Mouse (Mus musculus) thymus, postnatal 10 days (tissue): ENCODE measurements at regions not wholly inside any gene's neighbourhood (a gene's known extent, or its start where the extent isn't known, plus 50 kb on each side); places are given as distances from the start of the nearest gene placed in this dataset.
"Not testable (repeated sequence)": the region's sequence is repeated elsewhere in the genome, so short reads cannot be mapped to it uniquely, and the experiment has no call there.

ENCODE experiments used
- DNase-seq, 2 experiments: peaks; one replicate each; pipeline ENCODE4 v3.0.0; 2021; ENCODE audit warnings: low spot score in 2 of 2

DNA sequence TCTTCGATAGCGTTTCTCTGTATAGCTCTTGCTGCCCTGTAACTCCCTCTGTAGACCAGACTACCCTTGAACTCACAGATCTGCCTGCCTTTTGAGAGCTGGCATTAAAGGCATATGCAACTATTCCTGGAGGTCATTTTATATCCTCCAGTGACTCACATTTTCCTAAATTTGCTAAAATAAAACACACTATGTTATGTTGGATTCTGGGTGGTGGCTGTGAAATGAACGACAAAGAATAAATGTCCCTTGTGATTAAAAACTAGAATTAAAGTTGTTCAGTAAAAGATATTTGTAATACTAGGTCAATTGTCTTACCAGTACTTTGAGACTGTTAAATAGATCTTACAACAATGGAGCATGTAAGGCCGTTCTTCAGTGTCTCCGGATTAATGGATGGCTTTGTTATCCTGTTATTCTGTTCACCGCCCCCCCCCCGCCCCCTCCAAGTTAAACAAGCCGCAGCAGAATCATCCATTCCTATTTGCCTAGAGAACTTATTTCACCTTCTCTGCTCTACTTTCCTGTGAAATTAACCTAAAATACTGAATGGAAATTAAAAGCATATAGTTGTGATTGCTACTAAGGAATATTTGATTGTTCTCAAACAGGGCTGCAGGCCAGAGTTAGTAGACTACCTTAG, 240.4 kb downstream of the Mef2c start:
- no peak for DNase-seq

DNA sequence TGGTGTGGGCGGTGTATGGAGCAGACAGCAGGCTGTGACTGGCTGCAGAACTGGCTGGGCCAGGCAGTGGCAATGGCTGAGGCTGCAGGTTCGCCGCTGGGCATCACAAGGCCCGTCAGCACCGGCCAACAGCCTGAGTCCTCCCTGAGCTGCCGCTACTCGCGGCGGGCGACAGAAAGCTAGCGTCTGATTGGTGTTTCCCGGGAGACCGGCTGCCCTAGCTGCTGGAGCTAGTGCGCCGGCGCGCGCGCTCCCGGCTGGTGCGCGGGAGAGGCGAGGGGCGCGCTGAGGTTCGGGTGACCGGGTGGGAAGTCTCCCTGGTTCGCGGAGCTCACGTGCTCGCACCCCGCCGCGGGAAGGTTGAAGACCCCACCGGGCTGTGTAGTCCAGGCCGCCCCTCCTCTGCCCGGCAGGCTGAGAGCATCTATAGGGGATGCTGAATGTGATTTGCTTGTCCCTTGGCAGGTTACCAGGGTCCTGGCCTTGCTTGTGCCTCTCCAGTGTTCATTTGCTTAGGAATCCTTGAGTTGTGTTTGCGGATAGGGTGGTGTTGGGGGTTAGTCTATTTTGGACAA, 241.2 kb downstream of the Mef2c start:
- no peak for DNase-seq

DNA sequence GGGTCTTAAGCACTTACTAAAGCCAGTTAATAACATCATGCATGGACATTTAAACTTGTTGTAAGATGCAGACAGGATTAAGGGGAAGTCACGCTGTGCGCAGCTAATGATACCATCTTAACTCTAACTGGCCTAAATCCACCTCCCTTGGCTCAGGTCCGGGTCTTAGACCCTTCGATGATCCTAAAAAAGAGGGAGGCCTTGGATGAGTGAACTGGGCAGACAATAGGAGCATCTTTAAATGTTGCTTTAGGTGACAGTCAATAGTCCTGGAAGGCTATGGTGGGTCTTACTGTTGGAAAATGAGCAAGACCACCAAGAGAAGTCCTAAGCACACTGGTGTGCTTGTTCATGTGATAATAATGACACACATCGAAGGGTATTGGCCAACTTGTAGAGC, 242.1 kb downstream of the Mef2c start:
- no peak for DNase-seq

DNA sequence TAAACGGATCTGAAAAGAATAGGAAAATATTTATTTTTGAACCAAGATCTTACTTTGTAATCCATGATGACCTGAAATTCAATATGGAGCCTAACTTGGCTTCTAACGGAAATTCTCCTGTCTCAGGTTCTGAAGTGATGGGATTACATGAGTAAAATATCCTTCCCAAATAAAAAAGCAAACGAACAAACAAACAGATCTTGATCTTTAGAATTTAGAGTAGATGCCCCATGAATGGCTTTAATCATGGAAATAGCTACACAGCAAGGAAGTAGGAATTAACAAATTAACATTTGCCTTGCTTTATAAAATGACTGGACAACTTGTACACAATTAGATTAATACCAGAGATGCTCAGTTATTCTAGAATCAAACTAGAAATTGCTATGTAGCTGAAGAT, 243.8 kb downstream of the Mef2c start:
- no peak for DNase-seq

DNA sequence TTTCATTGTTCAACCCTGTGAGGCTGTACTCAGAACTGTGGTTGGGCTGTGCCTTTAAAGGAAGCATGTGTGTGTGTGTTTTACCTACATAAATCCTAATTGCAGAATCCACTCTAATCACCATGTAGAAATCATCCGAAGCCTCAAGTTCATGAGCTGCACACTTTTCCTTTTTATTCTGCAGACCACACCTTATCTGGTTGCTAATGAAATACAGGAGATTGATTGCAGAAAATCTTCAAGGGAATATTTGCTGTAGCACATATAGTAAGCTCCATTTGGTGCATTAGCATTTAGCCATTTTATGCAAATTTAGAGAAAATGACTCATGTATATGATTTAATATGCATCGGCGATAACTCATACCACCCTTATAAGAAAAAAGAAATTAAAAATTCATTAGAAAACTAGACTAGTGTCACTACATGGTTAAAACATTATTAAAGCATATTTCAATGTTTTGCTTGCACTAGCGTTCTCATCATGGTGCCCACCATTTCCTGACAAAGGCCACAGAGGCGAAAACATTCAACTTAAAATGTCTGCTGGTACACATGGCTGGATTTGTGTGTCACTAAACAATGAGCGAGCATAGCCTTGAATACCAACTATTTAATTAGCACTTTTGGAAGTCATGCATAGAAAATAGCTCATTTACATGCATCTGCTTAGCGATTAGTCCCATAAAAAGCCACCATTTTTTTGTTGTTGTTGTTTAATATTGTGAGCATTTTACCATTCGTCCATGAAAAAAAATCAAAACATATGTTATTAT, 245.7 kb downstream of the Mef2c start:
- DNase-seq = no peak

DNA sequence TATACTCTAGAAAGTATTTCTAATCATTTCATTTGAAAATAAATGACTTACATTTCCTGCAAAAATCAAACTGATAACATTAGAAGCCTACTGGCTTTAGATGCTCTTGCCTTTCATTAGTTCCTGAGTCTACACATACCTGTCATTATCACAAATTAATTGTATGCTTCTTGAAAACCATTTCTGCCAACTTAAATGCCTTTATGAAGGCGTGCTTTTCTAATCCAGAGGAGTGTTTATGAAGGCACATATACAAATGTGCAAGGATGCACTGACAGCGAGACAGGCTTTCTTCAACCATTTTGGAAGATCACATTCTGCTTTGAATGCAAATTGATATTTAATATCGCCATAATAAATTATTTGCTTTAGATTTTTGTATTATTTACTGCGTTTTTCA, 246.6 kb downstream of the Mef2c start:
- DNase-seq = no peak

DNA sequence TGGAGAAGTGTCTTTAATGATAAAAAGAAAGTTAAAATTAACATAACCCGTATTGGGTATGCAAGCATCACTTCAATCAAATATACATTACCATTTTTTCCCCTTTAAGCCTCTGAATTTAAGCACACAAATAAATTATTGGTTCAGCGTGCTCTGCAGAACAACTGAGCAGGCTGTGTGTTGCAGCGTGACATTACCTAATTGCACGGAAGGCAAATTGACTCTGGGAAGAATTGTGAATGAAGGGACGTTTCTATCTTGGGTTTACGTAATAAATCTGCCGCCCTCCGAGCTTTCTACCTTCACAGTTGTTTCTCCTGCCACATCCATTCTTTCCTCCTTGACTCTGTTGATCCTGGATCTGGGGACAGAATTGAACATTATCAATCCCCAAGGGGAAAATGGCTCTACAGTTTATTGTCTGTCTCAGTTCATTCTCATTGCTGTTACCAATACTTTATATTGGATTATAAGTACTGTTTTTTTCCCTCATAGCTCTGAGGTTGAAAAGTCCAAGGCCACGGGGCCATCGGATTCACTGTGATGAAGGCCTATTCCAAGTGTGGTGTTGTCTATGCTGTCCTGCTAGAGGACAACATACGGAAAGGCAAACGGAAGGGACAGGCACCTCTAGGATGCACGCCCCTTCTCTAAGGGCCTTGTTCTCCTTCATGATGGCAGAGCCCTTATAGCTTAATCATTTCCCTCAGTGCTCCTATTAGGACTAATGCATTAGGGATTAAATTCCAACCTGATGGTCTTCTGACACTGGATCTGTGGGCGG, 256.7 kb downstream of the Mef2c start:
- DNase-seq = no peak

DNA sequence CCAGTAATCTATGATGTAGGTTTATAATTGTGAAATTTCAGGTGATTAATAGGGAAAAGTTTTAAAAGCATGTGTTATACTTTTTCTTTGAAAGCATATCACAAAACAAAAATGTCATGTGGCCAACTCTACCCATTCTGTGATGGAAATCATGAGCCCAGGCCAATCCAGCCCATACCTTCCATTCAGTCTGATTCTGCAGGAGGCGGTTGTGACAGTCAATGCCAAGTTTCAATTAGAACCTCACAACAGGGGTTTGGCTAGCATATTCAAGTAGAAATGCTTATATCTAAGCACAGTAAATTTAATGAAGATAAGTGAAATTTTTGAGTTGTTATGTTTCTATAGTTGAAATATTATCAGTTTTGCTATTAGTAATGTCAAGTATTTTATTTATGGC, 258.6 kb downstream of the Mef2c start:
- DNase-seq = no peak

DNA sequence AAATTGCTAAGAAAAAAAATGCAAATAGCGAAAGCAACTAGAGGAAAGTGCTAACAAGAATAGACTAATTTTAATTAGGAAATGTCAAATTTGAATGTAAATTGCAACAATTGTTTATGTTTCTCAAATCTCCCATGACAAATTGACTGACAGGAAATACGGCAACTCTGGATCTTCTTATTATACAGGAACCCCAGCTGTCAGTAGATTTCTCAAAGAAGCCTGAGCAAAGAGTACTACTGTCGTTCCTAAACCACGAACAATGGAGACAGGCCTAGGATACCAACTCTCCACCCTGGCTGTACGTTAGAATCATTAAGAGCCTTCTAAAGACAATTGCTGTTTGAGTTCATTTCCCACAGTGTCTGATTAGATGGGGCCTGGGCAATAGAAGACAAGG, 259.5 kb downstream of the Mef2c start:
- DNase-seq = not testable (repeated sequence)

DNA sequence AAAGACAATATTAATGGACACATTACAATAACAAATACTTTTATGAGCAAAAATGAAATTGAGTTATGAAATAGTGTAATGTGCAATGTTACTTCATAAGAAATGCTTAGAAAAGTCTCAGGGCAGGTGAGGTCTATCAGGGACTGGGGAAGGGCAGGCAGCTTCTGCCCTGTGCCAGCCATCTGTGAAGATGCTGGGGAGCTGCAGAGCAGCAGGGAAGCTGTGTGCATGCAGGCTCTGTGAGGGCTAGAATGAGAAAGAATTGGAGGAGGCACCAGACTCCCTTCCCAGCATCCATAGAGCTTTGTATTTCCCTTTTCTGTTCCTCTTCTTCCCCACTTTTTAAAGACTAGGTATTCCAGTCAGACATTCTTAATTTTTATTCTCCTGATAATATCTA, 281.8 kb downstream of the Mef2c start:
- no peak for DNase-seq

DNA sequence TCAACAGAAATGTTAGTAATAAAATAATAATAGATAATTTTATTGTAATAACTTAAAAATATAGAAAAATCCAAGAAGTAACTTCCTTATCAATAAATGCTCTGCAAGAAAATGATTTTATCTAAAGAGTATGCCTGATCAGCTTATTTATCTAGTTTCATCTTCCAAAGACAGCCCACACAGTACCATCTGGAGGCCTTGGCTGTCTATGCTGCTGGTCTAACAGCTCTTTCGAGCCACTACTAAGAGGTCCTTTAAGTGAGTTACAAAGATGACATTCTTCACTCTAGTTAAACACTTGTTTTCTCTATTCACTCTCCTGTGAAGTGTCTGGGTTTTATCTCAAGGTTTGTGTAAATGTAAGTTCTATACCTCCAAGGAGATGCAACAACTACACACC, 305.7 kb downstream of the Mef2c start:
- no peak for DNase-seq

DNA sequence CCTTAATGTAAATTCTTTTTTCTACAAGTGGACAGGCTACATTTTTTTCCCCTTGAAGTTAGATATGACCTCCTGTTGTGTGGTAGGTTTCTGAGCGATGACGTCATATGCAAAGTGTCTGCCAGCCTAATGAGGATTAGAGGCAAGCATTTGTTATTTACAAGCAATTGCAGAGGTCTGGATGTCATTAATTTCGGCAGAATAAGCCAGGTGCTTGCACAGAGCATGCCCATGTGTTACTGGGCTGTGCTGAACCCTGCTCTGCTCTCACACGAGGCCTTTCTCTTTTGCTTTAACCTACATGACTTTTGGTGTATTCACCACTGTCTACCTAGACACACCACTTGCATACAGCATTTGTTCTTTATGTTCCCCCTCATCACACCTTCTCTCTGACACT, 316.5 kb downstream of the Mef2c start:
- DNase-seq = no peak

DNA sequence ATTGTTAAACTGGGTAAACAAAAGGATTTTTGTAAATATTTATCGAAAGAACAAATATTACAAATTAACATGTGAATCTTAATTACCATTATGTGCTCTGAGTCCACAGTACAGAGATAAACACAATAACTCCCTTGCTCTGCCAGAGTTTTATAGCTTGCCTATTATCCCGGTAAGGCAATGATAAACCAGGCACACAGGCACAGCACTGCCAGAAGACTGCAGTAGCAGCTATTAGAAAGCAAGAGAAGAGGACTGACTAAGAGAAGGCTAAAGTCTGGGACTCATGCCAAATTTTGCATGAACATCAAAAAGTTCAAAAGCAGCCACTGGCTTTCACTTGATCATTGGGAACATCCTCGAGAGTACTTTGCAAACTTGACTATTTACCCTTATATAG, 316.9 kb downstream of the Mef2c start:
- DNase-seq = no peak

DNA sequence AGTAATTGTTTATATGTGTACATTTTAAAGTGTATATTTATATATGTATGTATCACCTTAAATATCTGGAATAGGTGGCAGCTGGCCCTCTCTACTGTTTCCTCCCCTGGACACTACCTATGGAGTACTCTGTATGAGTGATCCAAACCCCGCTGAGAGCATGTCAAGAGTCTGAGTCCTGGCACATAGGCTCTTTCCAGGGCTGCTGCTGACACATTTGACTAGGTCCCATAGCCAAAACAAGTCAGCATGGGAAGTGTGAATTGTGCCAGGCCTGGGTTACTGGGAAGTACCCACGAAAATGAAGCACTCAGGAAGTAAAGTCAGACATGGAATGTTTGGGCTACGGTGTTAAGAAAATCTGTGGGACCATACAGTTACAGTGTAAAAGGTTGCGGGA, 321.1 kb downstream of the Mef2c start:
- no peak for DNase-seq

DNA sequence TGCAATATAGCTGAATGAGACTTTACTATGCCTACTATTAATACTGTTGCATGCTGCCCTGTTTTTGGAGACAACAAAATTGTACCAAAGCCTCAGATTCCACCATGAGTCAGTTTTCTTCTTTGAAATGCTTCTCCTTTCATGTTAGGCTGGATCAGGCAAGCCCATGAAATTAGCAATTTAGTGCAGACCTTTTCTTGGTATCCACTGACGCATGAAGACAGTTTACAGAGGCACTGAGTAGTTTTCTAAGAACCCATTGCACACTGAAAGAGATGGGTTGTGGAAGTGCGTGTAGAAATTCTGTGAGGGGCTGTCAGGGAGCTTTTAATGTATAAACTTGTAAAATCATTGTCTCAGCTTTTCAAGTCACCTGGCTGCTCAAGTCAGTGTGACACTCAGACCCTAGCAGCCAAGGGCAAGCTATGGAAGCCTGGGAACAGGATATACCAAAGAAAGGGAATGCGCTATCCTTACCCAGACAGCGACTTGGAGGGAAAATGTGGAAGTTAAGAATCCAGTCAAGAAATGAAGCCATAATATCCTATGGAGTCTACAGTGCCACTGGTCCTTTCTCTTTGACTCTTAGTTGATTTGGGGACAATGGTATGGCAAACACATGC, 323.1 kb downstream of the Mef2c start:
- DNase-seq = no peak

DNA sequence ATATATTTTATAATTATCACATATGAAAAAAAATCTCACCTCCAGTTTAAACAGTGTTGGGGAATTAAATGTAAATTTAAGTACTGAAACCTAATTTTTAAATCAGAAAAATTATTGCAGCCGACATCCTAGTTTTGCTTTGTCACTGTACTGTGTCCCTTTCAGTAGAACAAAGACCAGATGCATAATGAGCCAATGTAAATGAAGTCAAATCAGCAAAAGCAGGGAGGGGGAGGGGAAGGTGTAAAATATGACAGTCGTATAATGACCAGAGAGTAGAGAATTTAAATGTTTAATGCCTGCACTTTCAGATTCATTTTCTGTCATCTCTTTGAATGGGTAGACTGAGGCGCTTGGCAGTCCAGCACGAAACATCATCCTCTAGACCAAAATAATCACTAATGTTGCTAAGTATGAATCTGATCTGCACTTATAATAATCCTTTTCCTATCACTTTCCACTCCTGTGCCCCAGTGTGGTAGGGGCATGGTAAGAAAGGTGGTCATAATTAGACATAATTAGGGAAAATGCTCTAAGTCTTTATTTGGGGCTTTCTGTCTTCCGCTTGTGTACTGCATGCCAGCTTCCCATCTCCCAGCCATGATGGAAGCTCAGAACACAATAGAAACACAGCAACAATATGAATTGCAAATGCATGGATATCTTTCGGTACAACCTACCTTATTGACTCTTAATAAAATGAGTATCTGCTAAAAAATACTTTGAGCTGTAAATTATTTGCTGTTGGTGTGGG, 356.0 kb upstream of the Tmem161b start:
- no peak for DNase-seq

DNA sequence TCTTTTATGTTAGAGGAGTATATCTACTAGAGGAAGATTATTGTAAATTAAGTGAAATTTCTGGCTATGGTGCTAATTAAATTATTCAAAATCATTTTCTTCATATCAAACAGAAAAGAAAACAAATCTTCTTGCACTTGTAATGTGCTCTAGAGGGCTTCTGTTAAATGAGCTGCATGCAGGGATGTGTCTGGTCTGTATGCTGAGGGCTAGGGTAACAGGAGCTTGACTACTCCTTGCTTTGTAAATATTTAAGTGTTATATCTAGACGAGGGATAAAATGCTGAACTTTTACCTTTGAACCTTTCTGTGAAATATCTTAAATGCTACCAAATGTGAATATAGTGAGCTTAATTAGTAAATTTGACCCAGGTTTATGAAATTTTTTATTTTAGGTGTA, 354.9 kb upstream of the Tmem161b start:
- DNase-seq = no peak

DNA sequence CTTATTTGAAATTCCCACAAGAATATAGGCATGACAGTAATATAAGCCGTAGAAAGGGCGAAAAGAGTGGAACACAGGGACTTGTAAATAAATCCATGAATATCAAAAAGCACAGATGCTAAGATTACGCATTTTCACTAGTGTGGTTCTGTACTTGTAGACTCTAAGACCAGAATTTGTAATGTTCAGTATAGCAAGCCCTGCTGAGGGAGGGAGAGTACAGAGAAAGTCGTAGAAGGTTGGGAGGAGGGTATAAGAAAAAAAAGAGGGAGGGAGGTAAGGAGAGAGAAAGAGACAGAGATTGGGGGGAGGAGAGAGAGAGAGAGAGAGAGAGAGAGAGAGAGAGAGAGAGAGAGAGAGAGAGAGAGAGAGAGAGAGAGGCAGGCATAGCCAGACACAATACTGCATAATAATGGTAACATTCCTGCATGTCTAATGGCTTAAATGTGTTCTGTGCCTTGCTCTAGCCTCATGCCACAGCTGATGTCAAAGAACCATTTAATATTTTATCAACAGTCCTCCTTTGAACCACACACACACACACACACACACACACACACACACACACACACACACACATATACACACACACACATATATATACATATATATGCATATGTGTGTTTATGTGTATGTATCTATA, 354.1 kb upstream of the Tmem161b start:
- DNase-seq = no peak

DNA sequence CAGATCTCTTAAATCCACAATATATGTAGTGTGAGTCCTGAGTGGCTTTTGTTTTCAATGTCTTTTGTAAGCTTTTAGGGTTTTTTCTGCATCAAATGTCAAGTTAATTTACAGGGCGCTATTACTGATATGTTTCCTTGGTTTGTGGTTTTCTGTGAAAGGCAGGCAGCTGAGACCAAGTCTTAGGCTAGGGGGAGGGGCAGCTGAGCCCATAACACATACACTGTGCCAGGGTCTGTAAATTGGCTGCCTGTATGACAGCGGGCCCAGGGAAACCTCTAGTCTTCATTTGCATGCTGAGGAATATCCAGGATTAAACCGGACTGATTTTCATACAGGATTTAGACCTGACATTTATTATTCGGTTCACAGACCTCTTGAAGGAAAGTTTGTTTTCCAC, 353.2 kb upstream of the Tmem161b start:
- DNase-seq = no peak

DNA sequence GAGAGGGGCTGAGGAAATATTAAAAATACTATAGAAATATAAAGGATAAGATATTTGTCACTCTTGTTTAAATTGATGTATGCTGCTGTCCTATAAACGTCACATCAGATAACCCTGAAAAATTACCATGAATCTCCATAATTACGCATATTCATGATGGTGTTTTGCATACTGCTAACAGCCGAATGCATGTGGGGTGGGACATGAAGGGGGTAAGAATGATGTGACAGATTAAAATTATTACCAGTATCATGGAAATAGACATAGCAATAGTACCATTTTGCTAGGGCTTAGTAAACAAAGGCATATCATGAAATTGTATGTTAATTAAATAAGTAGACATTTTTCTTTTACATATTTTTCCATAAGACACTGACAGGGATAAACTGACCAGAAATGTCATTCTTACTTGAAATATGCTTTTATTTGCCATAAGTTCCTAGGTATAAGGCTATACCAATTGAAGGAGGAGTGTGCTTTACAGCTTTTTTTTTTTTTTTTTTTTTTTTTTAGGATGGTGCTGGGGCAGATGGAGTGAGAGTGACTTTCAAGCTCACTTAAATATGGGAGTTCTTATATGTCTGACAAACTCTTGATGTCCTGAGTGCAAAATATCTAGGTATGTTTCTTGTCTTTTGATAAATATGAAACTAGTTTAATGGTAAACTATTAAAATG, 349.8 kb upstream of the Tmem161b start:
- no peak for DNase-seq
